Mouse (Mus musculus): ENCODE results near the gene Gm10840.

The Gm10840 gene

GRCm38 (mm10) chr11:106159921-106160840 is 469 bp upstream of the Gm10840 start:
- DNase-seq (ENCODE audit: low spot score in 2 of 2), result peak; percentile 93

GRCm38 (mm10) chr11:106162237-106162636 is 1.6 kb downstream of the Gm10840 start:
- DNase-seq (ENCODE audit: low spot score in 2 of 2), result peak in 1 of 2 experiments; percentile 56

- DNase-seq (ENCODE audit: low spot score in 2 of 2), result no peak
Measured at GRCm38 (mm10) chr11:106163546-106163945, 2.9 kb downstream of the Gm10840 start.

- DNase-seq (ENCODE audit: low spot score in 2 of 2), result no peak
Measured at GRCm38 (mm10) chr11:106164601-106165180, 4.0 kb downstream of the Gm10840 start.

- DNase-seq (ENCODE audit: low spot score in 2 of 2), result no peak
Measured at GRCm38 (mm10) chr11:106167435-106167834, 6.8 kb downstream of the Gm10840 start.

GRCm38 (mm10) chr11:106170807-106171206 is 10.2 kb downstream of the Gm10840 start:
- no peak for DNase-seq (ENCODE audit: low spot score in 2 of 2)

GRCm38 (mm10) chr11:106173228-106173627 is 12.6 kb downstream of the Gm10840 start:
- DNase-seq (ENCODE audit: low spot score in 2 of 2), result no peak

GRCm38 (mm10) chr11:106174372-106174771 is 13.7 kb downstream of the Gm10840 start:
- no peak for DNase-seq (ENCODE audit: low spot score in 2 of 2)

- no peak for DNase-seq (ENCODE audit: low spot score in 2 of 2)
Measured at GRCm38 (mm10) chr11:106175081-106175480, 14.4 kb downstream of the Gm10840 start.

- no peak for DNase-seq (ENCODE audit: low spot score in 2 of 2)
Measured at GRCm38 (mm10) chr11:106176372-106176771, 15.7 kb downstream of the Gm10840 start.

GRCm38 (mm10) chr11:106178036-106178782 is 17.6 kb downstream of the Gm10840 start:
- DNase-seq (ENCODE audit: low spot score in 2 of 2), result no peak

- DNase-seq (ENCODE audit: low spot score in 2 of 2), result peak in 1 of 2 experiments; percentile 43
Measured at GRCm38 (mm10) chr11:106179711-106180448, 19.2 kb downstream of the Gm10840 start.

GRCm38 (mm10) chr11:106180449-106180801 is 19.8 kb downstream of the Gm10840 start:
- DNase-seq (ENCODE audit: low spot score in 2 of 2), result no peak

GRCm38 (mm10) chr11:106187326-106187725 is 26.7 kb downstream of the Gm10840 start:
- DNase-seq (ENCODE audit: low spot score in 2 of 2), result no peak

GRCm38 (mm10) chr11:106191716-106192115 is 31.1 kb downstream of the Gm10840 start:
- no peak for DNase-seq (ENCODE audit: low spot score in 2 of 2)

GRCm38 (mm10) chr11:106192241-106192640 is 31.6 kb downstream of the Gm10840 start:
- no peak for DNase-seq (ENCODE audit: low spot score in 2 of 2)

- no peak for DNase-seq (ENCODE audit: low spot score in 2 of 2)
Measured at GRCm38 (mm10) chr11:106192657-106193370, 32.2 kb downstream of the Gm10840 start.

- peak; percentile 97 to 98 for DNase-seq (ENCODE audit: low spot score in 2 of 2)
Measured at GRCm38 (mm10) chr11:106193371-106194154, 32.9 kb downstream of the Gm10840 start.

- DNase-seq (ENCODE audit: low spot score in 2 of 2), result no peak
Measured at GRCm38 (mm10) chr11:106194155-106194541, 33.5 kb downstream of the Gm10840 start.

GRCm38 (mm10) chr11:106194891-106195290 is 34.2 kb downstream of the Gm10840 start:
- DNase-seq (ENCODE audit: low spot score in 2 of 2), result no peak
